Mouse (Mus musculus): ENCODE measurements around the gene Gsk3a.

Gsk3a gene

DNA sequence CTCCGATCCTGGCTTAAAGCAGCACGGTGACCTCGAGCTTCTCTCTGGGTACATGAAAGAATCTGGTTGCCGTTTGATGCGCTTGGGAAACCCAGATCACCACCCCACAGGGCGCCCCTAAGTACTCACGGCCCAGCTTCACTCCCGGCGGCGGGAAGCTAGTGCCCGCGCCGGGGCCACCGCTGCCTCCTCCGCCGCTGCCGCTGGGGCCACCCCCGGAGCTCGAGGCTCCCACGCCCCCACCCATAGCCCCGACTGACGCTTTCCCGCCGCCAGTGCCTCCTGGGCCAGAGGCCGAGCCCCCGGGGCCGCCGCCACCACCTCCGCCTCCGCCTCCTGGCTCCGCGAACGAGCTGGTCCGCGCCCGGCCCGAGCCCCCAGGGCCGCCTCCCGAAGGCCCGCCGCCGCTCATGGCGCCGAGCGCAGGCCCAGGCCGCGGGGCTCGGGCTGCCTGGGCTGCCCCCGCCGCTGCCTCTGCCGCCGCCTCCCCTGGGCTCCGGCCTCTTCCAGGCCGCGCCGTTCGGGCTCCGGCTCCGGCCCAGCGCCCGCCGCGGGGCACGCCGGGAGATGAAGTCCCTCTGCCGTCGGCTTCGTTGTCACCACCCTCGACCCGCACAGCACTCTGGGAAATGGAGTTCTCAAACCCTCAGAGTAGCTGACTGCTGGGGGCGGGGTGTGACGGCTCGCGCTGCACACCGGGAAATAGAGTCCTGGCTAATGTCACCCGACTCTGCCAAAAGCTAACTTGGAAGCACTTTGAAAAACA, at the start of gene Gsk3a:
Gene Gsk3a, minus strand, starts transcription at position 603 of the 766 bp plus-strand sequence.
- DNase-seq, result peak; percentile 98 to 99

DNA sequence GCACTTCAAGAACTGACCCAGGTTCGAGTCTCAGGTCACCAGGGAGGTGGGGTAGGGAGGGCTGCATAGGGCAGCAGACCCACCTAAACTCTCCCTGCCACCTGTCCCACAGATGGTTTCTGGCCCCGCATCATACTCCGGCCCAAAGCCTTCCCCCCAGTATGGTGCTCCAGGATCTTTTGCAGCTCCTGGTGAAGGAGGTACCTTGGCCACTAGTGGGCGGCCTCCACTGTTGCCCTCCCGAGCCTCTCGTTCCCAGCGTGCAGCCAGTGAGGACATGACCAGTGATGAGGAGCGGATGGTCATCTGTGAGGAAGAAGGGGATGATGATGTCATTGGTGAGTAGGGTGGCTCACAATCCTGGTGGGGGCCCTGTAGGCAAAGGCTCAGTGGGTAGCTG, 49.3 kb upstream of the Gsk3a start:
- peak in 1 of 2 experiments; percentile 8 for DNase-seq

DNA sequence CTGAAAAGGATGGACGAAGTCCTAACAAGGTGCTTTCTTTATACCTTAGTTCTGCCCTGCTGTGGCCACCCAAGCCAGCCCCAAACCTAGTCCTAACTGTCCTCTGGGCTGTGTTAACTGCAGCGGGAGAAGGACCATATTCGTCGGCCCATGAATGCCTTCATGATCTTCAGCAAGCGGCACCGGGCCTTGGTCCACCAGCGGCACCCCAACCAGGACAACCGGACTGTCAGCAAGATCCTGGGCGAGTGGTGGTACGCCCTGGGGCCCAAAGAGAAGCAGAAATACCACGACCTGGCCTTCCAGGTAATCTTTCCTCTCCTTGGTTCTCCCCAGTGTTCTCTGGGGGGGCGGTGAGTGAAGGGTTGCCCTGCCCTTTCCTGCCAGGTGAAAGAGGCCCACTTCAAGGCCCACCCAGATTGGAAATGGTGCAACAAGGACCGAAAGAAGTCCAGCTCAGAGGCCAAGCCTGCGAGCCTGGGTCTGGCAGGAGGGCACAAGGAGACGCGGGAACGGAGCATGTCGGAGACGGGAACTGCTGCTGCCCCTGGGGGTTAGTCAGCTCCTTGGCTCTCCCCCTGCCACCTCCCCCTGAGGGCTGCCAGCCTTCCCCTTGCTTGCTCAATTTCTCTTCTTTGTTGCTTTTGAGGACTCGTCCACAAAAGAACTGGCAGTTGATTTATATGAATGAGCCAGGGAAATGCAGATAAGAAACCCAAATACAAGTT, 48.0 kb upstream of the Gsk3a start:
- no peak for DNase-seq

DNA sequence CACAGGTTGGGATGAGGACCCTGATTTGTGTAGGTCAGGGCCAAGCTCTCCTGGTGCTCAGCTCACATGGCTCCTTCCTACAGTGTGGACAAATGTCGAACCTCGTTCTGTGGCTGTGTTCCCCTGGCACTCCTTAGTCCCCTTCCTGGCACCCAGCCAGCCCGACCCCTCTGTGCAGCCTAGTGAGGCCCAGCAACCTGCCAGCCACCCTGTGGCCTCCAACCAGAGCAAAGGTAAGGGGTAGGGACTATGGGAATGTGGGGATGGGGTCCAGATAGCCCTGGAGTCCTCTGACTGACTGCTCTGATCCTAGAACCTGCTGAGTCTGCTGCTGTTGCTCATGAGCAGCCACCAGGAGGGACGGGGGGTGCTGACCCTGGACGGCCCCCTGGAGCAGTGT, 47.1 kb upstream of the Gsk3a start:
- peak in 1 of 2 experiments; percentile 33 for DNase-seq

DNA sequence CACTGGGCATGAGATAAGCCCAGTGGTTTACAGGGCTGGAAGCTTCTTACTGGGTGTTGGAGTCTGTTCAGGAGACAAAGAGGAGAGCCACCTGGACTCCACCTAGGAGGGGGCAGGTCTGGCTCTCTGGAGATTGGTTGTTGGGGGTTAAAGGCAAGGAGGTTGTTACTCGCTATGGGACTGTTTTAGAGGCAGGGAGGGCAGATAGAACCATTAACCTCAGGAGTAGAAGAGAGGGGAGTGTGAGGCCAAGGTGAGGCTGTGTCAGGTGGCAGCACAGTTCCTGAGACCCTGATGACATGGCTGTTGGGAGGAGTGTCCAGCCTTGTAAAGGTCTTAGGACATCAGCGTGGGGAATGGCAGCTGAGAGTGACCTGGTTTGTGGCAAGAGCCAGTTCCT, 46.5 kb upstream of the Gsk3a start:
- no peak for DNase-seq

DNA sequence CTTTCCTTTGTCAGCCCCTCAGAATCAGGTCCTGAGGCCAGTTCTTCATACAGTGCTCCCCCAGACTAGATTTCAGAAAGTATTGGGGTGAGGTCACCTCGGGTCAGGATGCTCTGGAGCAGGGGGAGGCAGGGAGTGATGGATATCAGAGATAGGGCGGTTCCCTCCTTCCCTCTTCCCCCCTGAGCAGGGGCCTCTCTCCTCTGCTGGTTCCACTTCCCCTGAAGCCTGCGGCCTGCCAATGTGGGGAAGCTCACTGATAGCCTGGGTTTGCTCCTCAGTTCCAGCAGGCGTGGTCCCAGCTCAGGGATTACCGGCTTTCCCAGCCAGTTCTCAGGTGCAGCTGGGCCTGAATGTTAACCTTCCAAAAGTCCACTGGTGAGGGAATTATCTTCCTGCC, 46.0 kb upstream of the Gsk3a start:
- DNase-seq, result peak in 1 of 2 experiments; percentile 16

DNA sequence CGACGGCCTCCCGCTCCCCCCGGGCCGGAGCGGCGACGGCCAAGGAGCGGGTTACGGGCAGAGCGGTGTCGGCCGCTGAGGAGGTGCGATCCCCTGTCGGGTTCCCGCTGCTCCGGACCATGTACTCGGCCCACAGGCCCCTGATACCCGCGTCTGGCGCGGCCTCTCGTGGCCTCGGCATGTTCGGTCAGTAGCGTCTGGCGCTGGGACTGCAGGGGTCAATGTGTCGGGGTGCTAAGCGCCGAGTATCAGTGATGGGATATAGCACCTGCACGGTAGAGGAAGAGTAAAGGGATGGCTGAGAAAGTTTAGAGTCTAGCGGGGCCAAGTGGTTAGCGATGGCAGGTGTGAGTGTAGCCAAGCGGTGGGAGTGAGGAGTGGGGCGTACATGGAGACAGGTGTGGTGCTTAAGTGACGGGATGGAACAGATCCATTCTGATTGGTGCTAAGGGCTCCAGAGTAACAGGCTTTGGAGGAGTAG, 45.1 kb upstream of the Gsk3a start:
- DNase-seq, result peak; percentile 60 to 78

DNA sequence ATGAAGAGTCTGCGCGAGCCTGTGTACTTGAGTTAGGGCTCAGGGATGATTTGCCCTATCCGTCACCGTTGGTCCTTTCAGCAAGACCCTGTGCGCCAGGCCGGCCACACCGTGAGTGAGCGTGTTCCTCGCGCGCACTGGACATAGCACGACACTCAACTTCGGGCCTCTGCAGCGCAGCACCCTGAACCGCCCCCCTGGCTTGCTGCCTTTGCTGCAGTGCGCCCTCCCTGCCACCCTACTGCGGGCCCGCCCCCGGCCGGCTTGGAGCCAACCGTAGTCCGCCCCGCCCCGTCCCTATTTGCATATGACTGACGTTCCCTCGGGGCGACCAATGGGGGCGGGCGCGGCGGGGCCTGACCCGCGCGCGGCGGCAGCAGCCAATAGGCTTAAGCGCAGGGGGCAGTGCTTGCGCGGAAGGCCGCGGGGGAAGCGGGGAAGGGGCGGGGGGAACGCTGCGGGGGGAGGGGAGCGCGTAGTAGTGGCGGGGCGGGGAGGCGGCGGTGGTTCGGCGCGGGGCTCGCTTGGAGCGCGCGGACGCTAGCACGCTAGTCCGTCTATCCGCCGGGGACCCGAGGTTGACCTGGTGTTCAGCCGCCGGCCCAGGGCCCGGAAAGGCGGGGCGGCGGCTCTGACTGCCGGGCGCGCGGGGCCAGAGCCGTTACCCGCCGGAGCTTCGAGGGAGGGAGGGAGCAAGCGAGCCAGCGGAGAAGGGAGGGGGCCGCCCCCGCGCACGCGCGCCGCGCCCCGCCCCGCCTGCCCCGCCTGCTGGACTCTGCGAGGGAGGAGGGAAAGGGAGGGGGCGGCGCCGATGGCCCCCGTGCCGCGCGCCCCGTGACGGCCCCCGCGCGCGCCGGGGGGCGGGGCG, 44.3 kb upstream of the Gsk3a start:
- peak; percentile 99 for DNase-seq

DNA sequence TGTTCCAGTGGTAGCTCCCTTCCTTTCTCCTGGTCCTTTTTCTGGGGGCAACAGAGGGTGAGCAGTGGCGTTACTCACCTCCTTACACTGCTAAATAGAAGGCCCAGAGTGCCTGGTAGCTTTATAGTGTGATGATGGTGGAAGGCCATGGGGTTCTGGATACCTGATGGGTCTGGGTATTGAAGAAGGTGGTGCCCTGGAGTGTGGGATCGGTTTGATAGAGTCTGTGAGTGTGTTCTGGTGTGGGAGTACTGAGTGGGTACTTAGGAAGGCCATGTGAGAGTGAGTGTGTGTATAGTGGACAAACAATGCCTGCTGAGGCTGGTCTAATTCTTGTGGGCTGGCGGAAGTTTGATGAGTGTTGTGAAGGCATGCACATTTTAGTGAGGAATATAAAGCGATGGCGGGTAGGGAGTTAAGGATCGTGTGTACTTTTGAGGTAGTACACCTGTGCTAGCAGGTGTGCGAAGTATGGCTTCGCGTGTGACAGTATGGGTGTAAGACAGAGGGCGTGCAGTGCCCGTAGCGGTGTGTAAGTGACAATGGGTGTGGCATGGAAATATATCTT, 43.6 kb upstream of the Gsk3a start:
- DNase-seq, result no peak

DNA sequence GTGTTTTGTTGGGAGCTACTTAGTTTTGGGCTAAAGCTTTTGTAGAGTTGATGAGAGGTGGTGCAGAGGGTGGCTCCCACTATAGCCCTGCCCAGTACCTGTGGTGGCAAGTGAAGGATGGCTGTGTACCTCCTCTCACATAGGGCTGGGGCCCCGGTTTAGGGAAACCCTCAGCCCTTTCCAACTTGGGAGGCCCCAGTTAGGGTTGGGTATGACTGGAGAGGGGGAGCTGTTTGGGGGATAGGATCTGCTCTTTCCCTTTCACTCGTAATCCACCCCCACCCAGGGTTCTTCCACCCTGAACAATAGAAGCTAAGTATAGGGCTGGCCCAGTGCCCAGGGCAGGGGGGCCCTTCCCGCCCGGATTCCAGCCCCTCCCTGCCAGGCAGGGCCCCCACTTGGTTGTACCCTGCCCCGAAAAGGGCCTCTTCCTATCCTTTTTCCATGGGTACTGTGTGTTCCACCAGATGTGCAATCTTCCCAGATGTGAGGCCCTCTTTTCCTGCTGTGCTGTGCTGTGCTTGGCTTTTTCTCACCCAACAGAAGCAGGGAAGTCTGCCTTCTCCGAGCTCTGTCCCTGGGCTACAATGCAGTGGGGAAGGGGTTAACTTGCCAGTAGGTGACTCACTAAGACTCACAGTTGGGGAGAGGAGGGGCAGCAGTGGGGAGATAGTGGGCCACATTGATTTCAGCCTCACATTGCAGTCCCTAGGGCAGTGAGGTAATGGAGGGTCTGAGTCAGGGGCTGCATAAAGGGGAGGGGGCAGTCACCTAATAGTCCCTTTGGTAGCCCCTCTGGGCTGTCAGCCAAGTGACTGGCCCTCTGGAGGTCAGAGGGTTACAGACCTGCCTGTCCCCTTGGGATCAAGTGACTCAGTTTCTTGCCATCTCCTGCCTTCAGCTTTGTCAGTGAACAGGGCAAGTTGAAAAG, 42.5 kb upstream of the Gsk3a start:
- peak; percentile 62 to 73 for DNase-seq

DNA sequence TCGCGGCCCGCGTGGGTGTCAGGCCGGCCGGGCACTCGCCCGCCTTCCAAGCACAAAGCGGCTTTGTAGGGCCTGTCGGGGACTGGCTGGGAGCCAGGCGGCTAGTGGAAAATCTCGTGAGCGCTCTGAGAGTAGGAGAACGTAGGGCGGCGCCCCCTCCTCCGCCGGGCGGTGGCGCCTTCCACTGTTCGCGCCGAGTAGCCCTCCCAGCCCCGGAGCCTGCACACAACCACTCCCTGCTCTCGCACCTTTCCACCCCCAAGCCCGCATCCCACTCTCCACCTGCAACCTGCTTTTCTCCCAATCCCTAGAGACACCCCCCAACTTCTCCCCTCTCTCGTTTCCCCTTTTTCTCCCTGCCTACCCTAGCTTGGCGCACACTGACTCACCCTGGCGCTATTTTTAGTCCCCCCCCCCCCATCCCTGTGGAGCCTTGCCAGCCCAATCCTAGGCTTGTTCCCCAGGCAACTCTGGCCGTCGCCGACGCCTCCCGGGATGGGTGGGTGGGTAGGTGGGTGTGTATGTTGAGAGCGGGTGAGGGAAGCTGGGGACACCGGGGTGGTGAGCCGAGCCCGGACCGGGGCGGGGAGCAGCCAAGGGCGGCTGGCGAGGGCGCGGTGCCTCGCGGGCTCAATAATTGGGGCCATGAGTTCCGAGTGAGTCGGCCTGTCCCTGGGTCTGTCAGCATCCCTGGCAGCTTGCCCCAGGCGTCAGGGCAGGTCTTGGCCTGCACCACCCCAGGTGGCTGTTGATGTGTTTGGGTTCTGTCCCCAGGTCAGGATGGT, 41.6 kb upstream of the Gsk3a start:
- DNase-seq, result peak; percentile 89 to 94

DNA sequence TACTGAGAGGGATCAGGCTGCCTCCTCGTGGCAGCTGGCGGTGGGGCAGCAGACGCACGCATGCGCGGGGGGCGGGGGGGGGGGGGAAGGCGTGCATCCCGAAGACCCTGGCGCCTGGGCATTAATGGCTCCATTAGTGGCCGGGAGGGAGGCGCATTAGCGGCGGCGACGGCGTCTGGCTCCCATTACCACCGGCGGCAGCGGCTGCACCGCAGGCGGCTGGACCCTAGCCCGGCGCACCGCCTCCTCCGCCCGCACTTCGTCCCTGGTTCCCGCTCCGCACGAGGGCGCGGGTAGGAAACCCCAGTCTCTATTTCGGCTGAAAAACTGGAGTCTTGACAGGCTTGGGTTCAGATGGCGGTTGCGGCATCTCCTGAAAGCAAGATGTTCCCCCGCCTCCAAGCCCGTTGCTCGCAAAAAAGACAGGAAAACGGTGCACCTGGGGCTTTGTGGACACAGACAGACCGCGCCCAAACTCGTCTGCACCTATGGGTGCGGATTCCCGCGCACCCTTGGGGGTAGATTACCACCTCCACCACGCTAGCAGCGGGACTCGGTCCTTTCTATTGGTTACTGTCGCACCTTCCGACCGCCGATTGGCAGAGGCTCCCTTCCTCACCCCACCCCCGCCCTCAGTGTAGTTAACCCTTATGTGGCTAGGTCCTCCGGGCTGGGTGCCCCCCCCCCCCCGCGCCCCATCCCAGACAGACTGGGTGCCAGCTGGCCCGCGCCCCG, 40.9 kb upstream of the Gsk3a start:
- DNase-seq, result peak; percentile 80 to 89

DNA sequence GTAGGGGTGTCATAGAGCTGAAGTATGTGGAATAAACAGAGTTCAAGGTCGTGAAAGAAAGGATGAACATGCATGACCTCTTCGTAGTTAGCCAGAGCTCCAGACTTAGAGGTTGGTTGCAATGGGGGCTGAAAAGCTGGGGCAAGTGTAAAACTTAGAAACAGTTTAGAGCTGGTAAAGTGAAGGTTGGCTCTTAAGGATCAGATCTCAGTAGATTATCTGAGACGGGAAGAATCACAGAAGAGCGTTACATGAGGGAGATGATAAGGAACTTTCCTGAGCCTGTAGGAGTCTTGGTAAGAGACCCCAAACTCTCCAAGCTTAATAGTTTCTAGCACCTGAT, 40.3 kb upstream of the Gsk3a start:
- DNase-seq, result no peak

DNA sequence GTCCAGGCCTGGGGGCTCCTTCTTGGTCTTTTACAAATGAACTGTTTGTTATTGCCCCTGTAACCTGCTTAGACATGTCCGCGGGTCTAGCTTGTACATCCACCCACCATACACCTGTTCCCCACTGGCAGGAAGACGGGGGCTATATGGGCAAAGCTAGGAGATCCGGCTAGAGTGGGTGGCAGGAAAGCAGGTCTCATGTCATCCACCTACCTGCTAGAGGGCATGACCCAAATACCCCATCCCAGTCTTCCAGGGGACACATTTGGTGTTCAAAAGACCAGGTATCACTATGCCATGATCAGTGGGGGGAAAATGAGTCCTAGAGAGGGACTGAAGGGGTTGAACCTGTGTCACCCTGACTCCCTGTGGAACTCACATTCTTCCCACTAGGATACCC, 39.8 kb upstream of the Gsk3a start:
- DNase-seq, result no peak

DNA sequence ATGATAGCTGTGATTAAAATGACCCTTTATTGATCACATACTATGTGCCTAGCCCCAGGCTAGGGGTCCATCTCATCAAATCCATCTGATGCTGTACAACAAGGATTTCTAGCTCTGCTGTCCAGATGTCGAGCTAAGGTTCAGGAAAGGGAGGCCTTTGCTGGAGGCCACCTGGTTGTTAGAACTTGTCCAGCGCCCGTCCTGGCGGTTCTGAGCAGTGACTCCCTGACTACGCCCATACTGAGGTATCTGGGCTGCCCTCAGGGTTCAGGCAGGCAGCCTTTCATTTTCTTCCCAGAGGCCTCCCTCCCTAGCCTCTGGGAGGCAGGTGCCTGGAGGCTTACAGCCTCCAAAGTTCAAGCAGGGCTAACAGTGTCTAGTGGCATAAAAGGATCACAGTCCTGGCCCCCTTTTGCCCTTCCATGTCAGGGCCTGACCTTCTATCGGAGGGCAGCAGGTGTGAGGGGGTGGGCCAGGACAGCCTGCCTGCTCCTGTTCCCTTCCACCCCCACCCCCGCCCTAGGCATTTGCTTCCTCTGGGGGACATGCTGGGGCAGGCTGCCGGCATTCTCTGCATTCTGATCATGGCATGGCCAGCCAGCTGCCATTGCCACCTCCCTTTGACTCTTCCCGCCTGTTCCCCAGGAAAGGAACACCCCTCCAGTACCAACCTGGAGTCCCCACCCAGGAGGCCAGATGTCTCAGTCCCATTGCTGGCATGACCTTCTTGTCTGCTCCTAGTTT, 38.1 kb upstream of the Gsk3a start:
- DNase-seq, result peak in 1 of 2 experiments; percentile 13

DNA sequence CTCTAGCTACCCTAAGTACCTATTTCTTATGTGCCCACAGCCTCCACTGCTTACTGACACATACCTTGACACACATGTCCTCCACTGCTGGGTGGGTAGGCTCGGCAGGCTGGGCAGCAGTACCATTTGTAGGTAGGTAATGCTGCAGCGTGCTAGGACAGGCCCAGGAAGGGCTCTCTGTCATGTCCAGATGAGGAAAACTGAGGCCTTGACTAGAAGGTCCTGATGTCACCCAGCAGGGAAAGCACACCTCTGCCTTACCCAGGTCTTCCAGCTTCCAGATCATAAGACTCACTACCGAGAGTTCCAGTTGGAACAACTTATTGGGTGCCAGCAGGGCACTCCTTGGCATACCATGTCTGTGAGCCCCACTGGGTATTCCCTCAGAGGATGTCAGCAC, 37.3 kb upstream of the Gsk3a start:
- DNase-seq, result no peak

DNA sequence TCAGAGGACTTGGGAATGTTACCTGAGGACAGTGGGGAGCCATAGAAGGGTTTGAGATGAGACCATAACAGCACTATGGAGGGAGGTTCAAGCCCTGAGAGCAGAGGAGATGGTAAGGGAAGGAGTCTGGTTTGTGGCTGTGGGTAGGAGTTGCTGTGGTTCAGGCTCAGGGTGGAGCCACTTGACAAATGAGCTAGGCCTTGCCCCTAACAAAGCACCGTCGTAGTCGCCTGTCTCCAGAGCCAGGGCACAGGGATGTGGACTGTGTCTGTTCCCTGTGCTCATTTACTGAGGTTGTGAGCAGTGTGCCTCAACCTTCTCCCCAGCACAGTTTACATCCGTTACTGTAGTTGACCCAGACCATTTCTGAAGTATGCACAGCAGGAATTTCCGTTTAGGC, 36.9 kb upstream of the Gsk3a start:
- no peak for DNase-seq

DNA sequence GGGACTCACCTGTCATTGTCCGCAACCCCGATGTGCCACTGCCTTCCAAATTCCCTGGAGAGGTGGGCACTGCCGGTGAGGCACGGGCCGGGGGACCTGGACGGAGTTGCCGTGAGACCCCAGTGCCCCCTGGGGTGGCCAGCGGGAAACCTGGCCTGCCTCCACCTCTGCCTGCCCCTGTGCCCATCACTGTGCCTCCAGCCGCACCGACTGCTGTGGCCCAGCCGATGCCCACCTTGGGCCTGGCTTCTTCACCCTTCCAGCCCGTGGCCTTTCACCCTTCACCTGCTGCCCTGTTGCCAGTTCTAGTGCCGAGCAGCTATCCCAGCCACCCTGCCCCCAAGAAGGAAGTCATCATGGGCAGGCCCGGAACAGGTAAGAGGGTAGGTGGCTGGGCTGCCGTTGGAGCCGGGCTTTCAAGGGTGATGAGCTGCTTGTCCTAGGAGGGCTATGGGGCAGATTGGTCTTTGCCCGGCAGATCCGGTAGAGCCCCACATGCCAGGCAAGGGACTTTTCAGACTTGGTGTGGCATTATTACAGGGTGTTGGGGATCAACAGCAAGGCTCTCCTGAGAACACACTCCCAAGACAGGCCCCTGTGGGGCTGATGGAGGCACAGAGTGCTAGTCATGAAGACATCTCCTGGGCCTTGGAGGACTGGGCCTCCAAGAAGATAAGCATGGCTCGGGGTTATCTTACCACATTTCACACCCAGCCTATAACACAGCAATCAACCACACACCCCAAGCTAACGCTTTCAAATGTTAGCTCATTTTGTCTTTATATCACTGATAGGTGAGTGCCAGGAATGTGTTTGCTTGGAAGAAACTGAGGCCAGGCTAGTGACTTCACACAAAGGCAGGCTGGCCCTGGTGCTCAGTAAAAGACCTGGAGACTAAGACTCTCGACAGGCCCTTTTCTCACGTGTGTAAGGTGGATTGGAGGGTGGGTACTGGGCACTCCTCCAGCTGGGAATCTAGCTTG, 35.9 kb upstream of the Gsk3a start:
- no peak for DNase-seq

Data from kidney, postnatal 4 days (tissue).